Mouse (Mus musculus) heart, embryonic 15.5 days (tissue): Measurements from ENCODE around the gene Phactr1. TPM values are rescaled to one million over a fixed set of nuclear protein-coding genes. Genes with fewer than 3 reads are reported as not detected.

Source experiments
- ATAC-seq: fragments of 200-750 bp; cut with Nextera tagmentation; replicated peaks from 2 replicates; pipeline ENCODE4 v1.8.0; 2017; ENCODE audit warnings: low read depth, moderate TSS enrichment; ENCODE audit not compliant: insufficient number of reproducible peaks, insufficient read depth, low FRiP score
- H3K27ac ChIP-seq: fragments of 300-500 bp; sonication (generic); 2 replicates; pipeline ENCODE4 v1.5.1; 2015; ENCODE audit warnings: mild to moderate bottlenecking, inconsistent platforms
- H3K27me3 ChIP-seq: fragments of 300-500 bp; sonication (generic); 2 replicates; pipeline ENCODE4 v1.6.1; 2015; ENCODE audit warnings: inconsistent platforms
- H3K36me3 ChIP-seq: fragments of 300-500 bp; sonication (generic); 2 replicates; pipeline ENCODE4 v1.6.1; 2015; ENCODE audit warnings: mild to moderate bottlenecking, inconsistent platforms
- H3K4me1 ChIP-seq: fragments of 300-500 bp; sonication (generic); replicated peaks from 2 replicates; pipeline ENCODE4 v1.6.1; 2015; ENCODE audit warnings: inconsistent platforms
- H3K4me2 ChIP-seq: fragments of 300-500 bp; sonication (generic); 2 replicates; pipeline ENCODE4 v1.6.1; 2015; ENCODE audit warnings: inconsistent platforms, mild to moderate bottlenecking, moderate library complexity
- H3K4me3 ChIP-seq: fragments of 300-500 bp; sonication (generic); 2 replicates; pipeline ENCODE4 v1.5.1; 2015; ENCODE audit warnings: mild to moderate bottlenecking, inconsistent platforms
- H3K9ac ChIP-seq: fragments of 300-500 bp; sonication (generic); 2 replicates; pipeline ENCODE4 v1.6.1; 2015; ENCODE audit warnings: mild to moderate bottlenecking, inconsistent platforms
- H3K9me3 ChIP-seq: fragments of 300-500 bp; sonication (generic); replicated peaks from 2 replicates; pipeline ENCODE4 v1.6.1; 2016; ENCODE audit warnings: inconsistent platforms
- whole genome bisulfite sequencing: fragments of 180-500 bp; shearing (Covaris S2); methylation state at CpG from one replicate; pipeline ENCODE4 v1.1.7; 2015; ENCODE audit warnings: mixed read lengths; 5-methylcytosine and 5-hydroxymethylcytosine counted together
- polyA plus RNA-seq: library from polyadenylated mRNA; unstranded; fragments of >200 nt; fragmentation: Nextera tagmentation; extraction: Ambion mirVana; gene quantifications from 2 replicates; pipeline ENCODE4 v1.2.1, GENCODE M21; 2015

Phactr1 gene
- polyA plus RNA-seq, 1 experiment from 2014 or later = 6.5 TPM

GRCm38 (mm10) chr13:42976967-42977366, 296.5 kb downstream of the Phactr1 start:
- no peaks in the 10 kb centered on the region for H3K36me3 ChIP-seq
- no peaks in the 10 kb centered on the region for H3K9me3 ChIP-seq
- H3K4me3 ChIP-seq = no peak overlapping the region
- no peaks in the 10 kb centered on the region for H3K27me3 ChIP-seq
- no peak overlapping the region for H3K27ac ChIP-seq
- ATAC-seq = no peak
- H3K4me2 ChIP-seq = no peak overlapping the region
- 88% methylated on average over 5 of the region's 5 CpGs for WGBS
- no peaks in the 10 kb centered on the region for H3K4me1 ChIP-seq
- H3K9ac ChIP-seq = no peak overlapping the region

- Histone ChIP-seq H3K4me1 (no peaks in the 10 kb centered on the region), H3K4me3 (no peak overlapping the region), H3K27me3 (no peaks in the 10 kb centered on the region), H3K36me3 (no peaks in the 10 kb centered on the region), H3K4me2 (no peak overlapping the region), H3K9me3 (no peaks in the 10 kb centered on the region), H3K27ac (no peak overlapping the region), H3K9ac (no peak overlapping the region)
- WGBS = 65% methylated on average over 4 of the region's 4 CpGs
- ATAC-seq = no peak
These were observed 300.2 kb downstream of the Phactr1 start for GRCm38 (mm10) chr13:42980581-42980980.

- no peaks in the 10 kb centered on the region for H3K27me3 ChIP-seq
- no peak overlapping the region for H3K9ac ChIP-seq
- 85% methylated on average over 9 of the region's 9 CpGs for WGBS
- no peak for ATAC-seq
- no peaks in the 10 kb centered on the region for H3K9me3 ChIP-seq
- H3K4me3 ChIP-seq = no peak overlapping the region
- H3K4me2 ChIP-seq = no peak overlapping the region
- H3K36me3 ChIP-seq = no peaks in the 10 kb centered on the region
- H3K27ac ChIP-seq = no peak overlapping the region
- no peaks in the 10 kb centered on the region for H3K4me1 ChIP-seq
These were observed 302.2 kb downstream of the Phactr1 start for GRCm38 (mm10) chr13:42982646-42983045.

- H3K4me3 ChIP-seq = no peak overlapping the region
- no peaks in the 10 kb centered on the region for H3K9me3 ChIP-seq
- no peaks in the 10 kb centered on the region for H3K27me3 ChIP-seq
- no peak for ATAC-seq
- no peaks in the 10 kb centered on the region for H3K36me3 ChIP-seq
- WGBS = 76% methylated on average over 7 of the region's 7 CpGs
- peaks cover 6% of the 10 kb centered on the region for H3K4me1 ChIP-seq
- H3K27ac ChIP-seq = no peak overlapping the region
- H3K9ac ChIP-seq = no peak overlapping the region
- H3K4me2 ChIP-seq = no peak overlapping the region
These were observed 305.4 kb downstream of the Phactr1 start for GRCm38 (mm10) chr13:42985806-42986205.

- Histone ChIP-seq H3K4me2 (no peak overlapping the region), H3K27me3 (no peaks in the 10 kb centered on the region), H3K27ac (no peak overlapping the region), H3K4me1 (peaks cover 6% of the 10 kb centered on the region), H3K9me3 (no peaks in the 10 kb centered on the region), H3K9ac (no peak overlapping the region), H3K4me3 (no peak overlapping the region), H3K36me3 (no peaks in the 10 kb centered on the region)
- ATAC-seq = no peak
- 51% methylated on average over 5 of the region's 5 CpGs for WGBS
These were observed 307.6 kb downstream of the Phactr1 start for GRCm38 (mm10) chr13:42987931-42988579.

- no peak for ATAC-seq
- WGBS = 91% methylated on average over 5 of the region's 5 CpGs
- no peak overlapping the region for H3K4me3 ChIP-seq
- H3K4me2 ChIP-seq = no peak overlapping the region
- H3K36me3 ChIP-seq = no peaks in the 10 kb centered on the region
- H3K4me1 ChIP-seq = peaks cover 6% of the 10 kb centered on the region
- no peak overlapping the region for H3K27ac ChIP-seq
- no peak overlapping the region for H3K9ac ChIP-seq
- no peaks in the 10 kb centered on the region for H3K27me3 ChIP-seq
- H3K9me3 ChIP-seq = no peaks in the 10 kb centered on the region
These were observed 309.1 kb downstream of the Phactr1 start for GRCm38 (mm10) chr13:42989481-42989880.

- 85% methylated on average over 3 of the region's 3 CpGs for WGBS
- no peak for ATAC-seq
- H3K27me3 ChIP-seq = no peaks in the 10 kb centered on the region
These were observed 309.6 kb downstream of the Phactr1 start for GRCm38 (mm10) chr13:42990051-42990450.

GRCm38 (mm10) chr13:42990493-42991111, 310.2 kb downstream of the Phactr1 start:
- 60% methylated on average over 2 of the region's 2 CpGs for WGBS
- H3K4me3 ChIP-seq = no peak overlapping the region
- no peak for ATAC-seq

More at GRCm38 (mm10) chr13:42990051-42990450, 309.6 kb downstream of the Phactr1 start:
- Histone ChIP-seq H3K36me3 (no peaks in the 10 kb centered on the region), H3K27ac (no peak overlapping the region), H3K9ac (no peak overlapping the region), H3K9me3 (no peaks in the 10 kb centered on the region), H3K4me2 (no peak overlapping the region), H3K4me3 (no peak overlapping the region), H3K4me1 (peaks cover 6% of the 10 kb centered on the region)

GRCm38 (mm10) chr13:42991164-42991563, 310.7 kb downstream of the Phactr1 start:
- Histone ChIP-seq H3K9me3 (no peaks in the 10 kb centered on the region), H3K9ac (no peak overlapping the region), H3K4me1 (peaks cover 6% of the 10 kb centered on the region), H3K27ac (no peak overlapping the region), H3K27me3 (no peaks in the 10 kb centered on the region), H3K4me2 (no peak overlapping the region), H3K36me3 (no peaks in the 10 kb centered on the region), H3K4me3 (no peak overlapping the region)
- no peak for ATAC-seq
- WGBS = 79% methylated on average over 3 of the region's 3 CpGs

More at GRCm38 (mm10) chr13:42990493-42991111, 310.2 kb downstream of the Phactr1 start:
- H3K4me2 ChIP-seq = no peak overlapping the region
- no peaks in the 10 kb centered on the region for H3K36me3 ChIP-seq
- H3K27ac ChIP-seq = no peak overlapping the region
- no peaks in the 10 kb centered on the region for H3K9me3 ChIP-seq
- no peak overlapping the region for H3K9ac ChIP-seq
- H3K27me3 ChIP-seq = no peaks in the 10 kb centered on the region
- H3K4me1 ChIP-seq = peaks cover 6% of the 10 kb centered on the region

- ATAC-seq = no peak
- no peak overlapping the region for H3K27ac ChIP-seq
- no peaks in the 10 kb centered on the region for H3K9me3 ChIP-seq
- 80% methylated on average over 4 of the region's 4 CpGs for WGBS
- peaks cover 6% of the 10 kb centered on the region for H3K4me1 ChIP-seq
- H3K27me3 ChIP-seq = no peaks in the 10 kb centered on the region
- H3K4me3 ChIP-seq = no peak overlapping the region
- H3K4me2 ChIP-seq = no peak overlapping the region
- H3K9ac ChIP-seq = no peak overlapping the region
- no peaks in the 10 kb centered on the region for H3K36me3 ChIP-seq
These were observed 311.9 kb downstream of the Phactr1 start for GRCm38 (mm10) chr13:42992306-42992705.

- Histone ChIP-seq H3K36me3 (no peaks in the 10 kb centered on the region), H3K4me1 (no peaks in the 10 kb centered on the region), H3K9ac (no peak overlapping the region), H3K4me2 (no peak overlapping the region), H3K9me3 (no peaks in the 10 kb centered on the region), H3K27me3 (no peaks in the 10 kb centered on the region), H3K27ac (no peak overlapping the region), H3K4me3 (no peak overlapping the region)
- ATAC-seq = no peak
- 62% methylated on average over 3 of the region's 3 CpGs for WGBS
These were observed 313.9 kb downstream of the Phactr1 start for GRCm38 (mm10) chr13:42994276-42994675.

- Histone ChIP-seq H3K9me3 (no peaks in the 10 kb centered on the region), H3K27ac (no peak overlapping the region), H3K4me3 (no peak overlapping the region), H3K36me3 (no peaks in the 10 kb centered on the region), H3K27me3 (no peaks in the 10 kb centered on the region), H3K4me1 (no peaks in the 10 kb centered on the region), H3K9ac (no peak overlapping the region), H3K4me2 (no peak overlapping the region)
- ATAC-seq = no peak
- WGBS = 65% methylated on average over 4 of the region's 4 CpGs
These were observed 315.8 kb downstream of the Phactr1 start for GRCm38 (mm10) chr13:42996188-42996587.
